ENCODE assay signal across 23 mouse cellular contexts in genomic region chr15:93701017-93701416, GRCm38 (mm10).
DNase-seq lines count a peak whose midpoint lies in the region; ATAC-seq and TF ChIP-seq lines count a peak whose summit lies in the region.
"Had no signal": no experiment of that assay in that cellular context is flagged by ENCODE, and none has a peak within 500 bp of the region (broad histone marks: within the 10 kb centered on the region; RNA-seq: fewer than 3 reads in every experiment).

No protein-coding gene starts in this region.

- H3K4me2 ChIP-seq in forebrain, embryonic 11.5 days (ENCODE audit: low read depth, low read length, severe bottlenecking): no peak overlapping the region
- H3K4me2 ChIP-seq in forebrain, embryonic 16.5 days (ENCODE audit: low read length): no peak overlapping the region
- no peak overlapping the region for H3K4me2 ChIP-seq in hindbrain, postnatal 0 days (ENCODE audit: low read depth, low read length)
- no peak overlapping the region for H3K4me2 ChIP-seq in hindbrain, embryonic 13.5 days
- H3K4me2 ChIP-seq in midbrain, postnatal 0 days (ENCODE audit: low read depth, low read length, poor library complexity, severe bottlenecking): no peak overlapping the region
- H3K4me2 ChIP-seq: heart, embryonic 13.5 days; limb, embryonic 13.5 days; liver, embryonic 12.5 days had no signal

- no peaks in the 10 kb centered on the region for H3K36me3 ChIP-seq in forebrain, embryonic 11.5 days (ENCODE audit: control insufficient read depth, insufficient read depth, low read length)
- no peaks in the 10 kb centered on the region for H3K36me3 ChIP-seq in forebrain, embryonic 16.5 days (ENCODE audit: control insufficient read depth, insufficient read depth)
- no peaks in the 10 kb centered on the region for H3K36me3 ChIP-seq in hindbrain, postnatal 0 days (ENCODE audit: insufficient read depth, low read length)
- no peaks in the 10 kb centered on the region for H3K36me3 ChIP-seq in hindbrain, embryonic 13.5 days
- no peaks in the 10 kb centered on the region for H3K36me3 ChIP-seq in midbrain, embryonic 10.5 days
- H3K36me3 ChIP-seq in midbrain, postnatal 0 days (ENCODE audit: insufficient read depth, low read length): no peaks in the 10 kb centered on the region
- H3K36me3 ChIP-seq: forebrain, embryonic 10.5 days; heart, embryonic 13.5 days; limb, embryonic 13.5 days; liver, embryonic 12.5 days had no signal

- H3K4me1 ChIP-seq in forebrain, embryonic 11.5 days (replicated peaks; ENCODE audit: control insufficient read depth, insufficient read depth, low read length): no peaks in the 10 kb centered on the region
- H3K4me1 ChIP-seq in forebrain, embryonic 16.5 days (replicated peaks; ENCODE audit: control insufficient read depth, insufficient read depth, low read length): peaks cover 26% of the 10 kb centered on the region
- H3K4me1 ChIP-seq in hindbrain, postnatal 0 days (ENCODE audit: insufficient read depth, low read length): no peaks in the 10 kb centered on the region; the same call in 1 of the 2 replicates
- 0 out of 2 replicates have a peak, but pooled peaks cover 14% of the 10 kb centered on the region for H3K4me1 ChIP-seq in hindbrain, embryonic 13.5 days (replicated peaks)
- peaks cover 26% of the 10 kb centered on the region for H3K4me1 ChIP-seq in midbrain, embryonic 10.5 days
- H3K4me1 ChIP-seq in midbrain, postnatal 0 days (ENCODE audit: insufficient read depth, low read length): no peaks in the 10 kb centered on the region

- no peaks in the 10 kb centered on the region for H3K9me3 ChIP-seq in forebrain, embryonic 11.5 days (ENCODE audit: control insufficient read depth, low read length)
- H3K9me3 ChIP-seq in forebrain, embryonic 16.5 days (ENCODE audit: control insufficient read depth, low read length): no peaks in the 10 kb centered on the region
- H3K9me3 ChIP-seq in hindbrain, postnatal 0 days (ENCODE audit: low read length): no peaks in the 10 kb centered on the region
- H3K9me3 ChIP-seq in hindbrain, embryonic 13.5 days: no peaks in the 10 kb centered on the region
- H3K9me3 ChIP-seq in midbrain, embryonic 10.5 days (replicated peaks): no peaks in the 10 kb centered on the region
- no peaks in the 10 kb centered on the region for H3K9me3 ChIP-seq in midbrain, postnatal 0 days (ENCODE audit: low read length)
- H3K9me3 ChIP-seq: forebrain, embryonic 10.5 days; heart, embryonic 13.5 days; limb, embryonic 13.5 days; liver, embryonic 12.5 days had no signal

- H3K27ac ChIP-seq in forebrain, embryonic 11.5 days (ENCODE audit: low read depth, low read length): no peak overlapping the region
- H3K27ac ChIP-seq in forebrain, embryonic 16.5 days (ENCODE audit: low read length): no peak overlapping the region
- no peak overlapping the region for H3K27ac ChIP-seq in hindbrain, postnatal 0 days
- H3K27ac ChIP-seq in hindbrain, embryonic 13.5 days: no peak overlapping the region
- peak overlapping the region; percentile 19; the same call in 1 of the 2 replicates for H3K27ac ChIP-seq in midbrain, embryonic 10.5 days (replicated peaks)
- no peak overlapping the region for H3K27ac ChIP-seq in midbrain, postnatal 0 days (ENCODE audit: low read depth, low read length)
- H3K27ac ChIP-seq: forebrain, embryonic 10.5 days; limb, embryonic 13.5 days; liver, embryonic 12.5 days had no signal

- no peak overlapping the region for H3K4me3 ChIP-seq in forebrain, embryonic 11.5 days (ENCODE audit: low read depth, low read length)
- H3K4me3 ChIP-seq in forebrain, embryonic 16.5 days (replicated peaks; ENCODE audit: low read length): no peak overlapping the region
- H3K4me3 ChIP-seq in hindbrain, postnatal 0 days (ENCODE audit: low read length): no peak overlapping the region
- no peak overlapping the region for H3K4me3 ChIP-seq in hindbrain, embryonic 13.5 days
- H3K4me3 ChIP-seq in midbrain, embryonic 10.5 days: no peak overlapping the region
- no peak overlapping the region for H3K4me3 ChIP-seq in midbrain, postnatal 0 days (ENCODE audit: low read depth, low read length)
- H3K4me3 ChIP-seq: forebrain, embryonic 10.5 days; heart, embryonic 13.5 days; limb, embryonic 13.5 days; liver, embryonic 12.5 days had no signal

- no peak overlapping the region for H3K9ac ChIP-seq in forebrain, embryonic 11.5 days (ENCODE audit: low read length)
- H3K9ac ChIP-seq in forebrain, embryonic 16.5 days (replicated peaks; ENCODE audit: low read depth, low read length): no peak overlapping the region
- no peak overlapping the region for H3K9ac ChIP-seq in hindbrain, postnatal 0 days (replicated peaks; ENCODE audit: low read length)
- H3K9ac ChIP-seq in hindbrain, embryonic 13.5 days: no peak overlapping the region
- no peak overlapping the region for H3K9ac ChIP-seq in midbrain, postnatal 0 days (replicated peaks; ENCODE audit: low read length, poor library complexity, severe bottlenecking)
- H3K9ac ChIP-seq: heart, embryonic 13.5 days; limb, embryonic 13.5 days; liver, embryonic 12.5 days had no signal

- no peak for DNase-seq in forebrain, embryonic 11.5 days (ENCODE audit: low spot score)
- peak; percentile 20 for DNase-seq in hindbrain, postnatal 0 days (ENCODE audit: low spot score)
- peak; percentile 20 for DNase-seq in midbrain, embryonic 10.5 days (ENCODE audit: low spot score)
- no peak for DNase-seq in midbrain, postnatal 0 days (ENCODE audit: low spot score)
- DNase-seq in retina, postnatal 1 day: peak; percentile 43
- DNase-seq: adrenal gland, postnatal 14 days; cerebellum, adult 8-10 months; gastrocnemius, postnatal 14 days; heart, adult 18-20 months; heart, postnatal 14 days; layer of hippocampus, postnatal 36 days; lung, adult 18-20 months; lung, postnatal 10 days; right cerebral cortex, postnatal 25 days had no signal

- H3K27me3 ChIP-seq in forebrain, embryonic 11.5 days (ENCODE audit: control insufficient read depth, insufficient read depth, low read length): no peaks in the 10 kb centered on the region
- H3K27me3 ChIP-seq in forebrain, embryonic 16.5 days (replicated peaks; ENCODE audit: control insufficient read depth, insufficient read depth, low read length): no peaks in the 10 kb centered on the region
- H3K27me3 ChIP-seq in hindbrain, postnatal 0 days (ENCODE audit: insufficient read depth, low read length): no peaks in the 10 kb centered on the region
- H3K27me3 ChIP-seq in hindbrain, embryonic 13.5 days: 0 out of 2 replicates have a peak, but pooled peaks cover 3% of the 10 kb centered on the region
- H3K27me3 ChIP-seq in midbrain, embryonic 10.5 days (ENCODE audit: low read depth, poor library complexity, severe bottlenecking): no peaks in the 10 kb centered on the region
- H3K27me3 ChIP-seq in midbrain, postnatal 0 days (ENCODE audit: insufficient read depth, low read length): no peaks in the 10 kb centered on the region
- H3K27me3 ChIP-seq: heart, embryonic 13.5 days; limb, embryonic 13.5 days; liver, embryonic 12.5 days had no signal

- WGBS in forebrain, embryonic 11.5 days: 66% methylated on average over 10 of the region's 10 CpGs
- WGBS in forebrain, embryonic 16.5 days: 43% methylated on average over 10 of the region's 10 CpGs
- 36% methylated on average over 10 of the region's 10 CpGs for WGBS in hindbrain, postnatal 0 days
- 30% methylated on average over 10 of the region's 10 CpGs for WGBS in hindbrain, embryonic 13.5 days
- WGBS in midbrain, embryonic 10.5 days: 52% methylated on average over 10 of the region's 10 CpGs
- 36% methylated on average over 10 of the region's 10 CpGs for WGBS in midbrain, postnatal 0 days

- TF ChIP-seq CTCF in hindbrain, postnatal 0 days (IDR thresholded peaks at IDR 0.05; ENCODE audit: low read depth): no peak
- TF ChIP-seq CTCF in midbrain, postnatal 0 days (IDR thresholded peaks at IDR 0.05): no peak

- peak; percentile 46 for ATAC-seq in forebrain, embryonic 11.5 days (replicated peaks; ENCODE audit: low FRiP score)
- ATAC-seq in forebrain, embryonic 16.5 days: no peak
- no peak for ATAC-seq in hindbrain, postnatal 0 days
- ATAC-seq in hindbrain, embryonic 13.5 days (ENCODE audit: low FRiP score): no peak
- ATAC-seq in midbrain, postnatal 0 days (ENCODE audit: low FRiP score): no peak
- ATAC-seq: CD4-positive, CD25-positive, alpha-beta regulatory T cell, adult 4 months; hindbrain, embryonic 16.5 days; intestine, embryonic 16.5 days; liver, embryonic 12.5 days had no signal

Comparison
In these comparisons a context has a peak if more than half of its experiments do, and no peak if none do; other contexts are left out.
1. DNase-seq: peak in hindbrain, postnatal 0 days (single experiment), midbrain, embryonic 10.5 days (single experiment) and retina, postnatal 1 day (single experiment); none in forebrain, embryonic 11.5 days (single experiment) and midbrain, postnatal 0 days (single experiment).